Mouse (Mus musculus) adrenal gland, postnatal 36 days (tissue): ENCODE data around the gene Tia1. TPM values are rescaled to one million over a fixed set of nuclear protein-coding genes. Genes with fewer than 3 reads are reported as not detected.

ENCODE experiments used
- DNase-seq, 2 experiments: peaks; one replicate each; pipeline ENCODE4 v3.0.0; 2021; ENCODE audit warnings: mixed read lengths in 1 of 2
- total RNA-seq, 2 experiments: library from RNA; stranded (reverse); gene quantifications; 2 replicates each; pipeline ENCODE4 v1.2.3; 2021

Gene Tia1
- total RNA-seq, 2 experiments from 2014 or later = 36.2 to 53.6 TPM

DNA sequence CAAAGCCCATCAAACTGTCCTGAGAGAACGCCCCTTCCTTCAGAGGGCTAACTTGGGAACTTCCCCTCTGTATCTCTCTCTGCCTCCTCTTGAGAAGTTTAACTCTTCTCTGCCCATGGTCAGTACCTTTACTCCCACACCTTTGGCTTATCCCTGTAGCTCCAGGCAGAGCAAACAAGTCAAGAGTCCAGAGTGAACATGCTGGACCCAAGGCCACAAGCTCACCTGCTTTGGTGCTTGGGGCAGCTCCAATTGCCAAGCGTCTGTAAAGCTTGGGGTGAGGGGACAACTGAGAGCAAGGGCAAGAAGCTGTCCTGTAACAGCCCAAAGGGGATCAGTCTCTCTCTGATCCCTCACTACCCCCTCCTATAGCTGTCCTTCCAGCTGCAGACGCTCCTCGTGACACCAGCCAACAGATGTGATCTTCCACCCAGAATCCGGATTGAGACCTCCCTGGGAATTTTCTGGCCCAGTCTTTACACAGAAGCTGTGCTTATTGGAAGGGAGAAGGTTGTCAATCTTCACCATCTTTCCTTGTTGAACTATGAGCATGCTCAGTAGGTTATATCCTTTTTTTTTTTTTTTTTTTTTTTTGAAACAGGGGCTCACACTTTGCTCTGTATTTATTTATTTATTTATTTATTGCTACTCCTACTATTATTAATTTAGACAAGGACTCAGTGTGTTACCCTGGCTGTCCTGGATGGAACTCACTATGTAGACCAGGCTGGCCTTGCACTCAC lies 18.5 kb upstream of the Tia1 start:
- no peak for DNase-seq

DNA sequence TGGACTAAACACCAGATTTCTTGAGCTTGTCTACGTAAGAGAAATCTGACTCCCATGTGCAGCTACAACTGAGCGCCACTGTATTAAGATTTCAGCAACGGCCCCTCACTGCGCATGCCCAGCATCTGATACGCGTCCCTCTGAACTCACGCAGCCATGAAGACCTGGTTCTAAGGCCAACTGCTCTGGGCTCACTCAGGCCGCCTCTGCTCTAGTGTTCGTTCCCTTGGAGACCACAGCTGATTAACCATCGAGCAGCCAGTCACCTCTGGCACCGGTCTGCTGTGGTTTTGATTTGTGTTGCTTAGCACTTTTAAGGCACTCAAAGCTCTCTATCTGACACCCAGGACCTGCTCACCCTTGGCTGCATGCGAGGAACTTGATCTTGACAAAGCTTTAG lies 16.7 kb upstream of the Tia1 start:
- no peak for DNase-seq

DNA sequence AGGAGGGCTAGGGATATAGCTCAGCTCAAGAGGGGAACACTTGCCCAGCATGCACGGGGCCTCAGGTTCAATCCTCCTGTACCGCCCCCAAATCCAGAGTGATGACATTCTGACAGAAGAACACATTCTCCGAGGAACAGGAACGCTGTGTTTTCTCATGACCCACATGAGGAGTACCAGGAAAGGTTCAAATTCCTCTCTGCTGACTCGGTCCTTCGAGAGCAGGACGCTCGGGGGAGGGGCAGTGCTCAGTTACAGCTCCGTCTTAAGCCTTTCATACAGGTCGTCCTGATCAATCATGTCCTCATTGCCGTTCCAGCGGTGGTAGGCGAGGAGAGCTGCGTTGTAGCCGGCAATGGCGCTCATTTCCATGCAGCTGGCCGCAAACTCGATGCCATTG lies 15.6 kb upstream of the Tia1 start:
- peak in 1 of 2 experiments; percentile 22 for DNase-seq

GRCm38 (mm10) chr6:86391326-86391725 lies 12.7 kb upstream of the Tia1 start:
- DNase-seq = no peak

GRCm38 (mm10) chr6:86393187-86393586 lies 10.8 kb upstream of the Tia1 start:
- DNase-seq = no peak

DNA sequence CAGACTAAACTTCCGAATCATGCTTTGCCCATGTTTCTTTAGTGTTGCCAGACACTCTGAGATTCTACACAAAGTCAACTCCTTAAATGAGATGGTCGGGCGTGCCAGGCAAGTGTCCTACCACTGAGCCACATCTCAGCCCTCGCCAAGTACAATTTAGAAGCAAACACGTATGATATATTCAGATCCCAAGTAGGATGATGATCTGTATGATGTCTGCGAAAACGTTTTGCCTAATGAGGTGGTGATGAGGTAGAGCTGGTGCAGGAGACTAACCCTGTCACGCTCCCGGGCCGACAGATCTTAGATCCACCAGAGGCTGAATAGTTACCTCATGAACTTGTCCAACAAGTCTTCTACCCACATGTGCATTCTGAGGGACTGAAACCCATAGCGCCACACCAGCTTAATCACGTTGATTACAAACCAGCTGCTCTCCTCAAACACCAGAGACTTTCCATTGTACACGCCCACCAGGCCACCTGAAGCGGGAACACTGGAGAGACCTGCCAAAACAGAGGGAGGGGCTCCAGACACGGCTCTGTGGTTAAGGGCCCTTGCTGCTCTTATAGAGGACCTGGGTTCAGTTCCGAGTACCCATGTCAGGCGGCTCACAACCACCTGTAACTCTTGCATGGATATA lies 9.8 kb upstream of the Tia1 start:
- DNase-seq = no peak

DNA sequence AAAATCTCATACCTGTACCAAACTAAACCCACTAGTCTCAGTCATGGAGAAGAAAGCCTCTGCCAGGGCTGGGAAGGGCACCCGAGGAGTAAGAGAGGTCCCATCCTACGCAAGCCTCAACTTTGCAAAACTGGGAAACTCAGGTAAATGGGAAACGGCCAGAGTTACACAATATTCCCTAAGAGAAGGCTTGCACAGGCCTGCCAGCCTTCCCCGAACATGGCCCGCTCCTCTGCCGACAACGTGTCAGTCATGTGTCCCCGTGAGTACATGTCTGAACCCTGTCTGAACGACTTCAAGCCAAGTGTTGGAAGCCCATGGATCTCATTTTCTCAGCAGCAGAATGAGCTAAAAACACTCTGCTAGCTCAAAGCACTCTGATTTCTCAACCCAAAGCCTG lies 9.0 kb upstream of the Tia1 start:
- DNase-seq = no peak

DNA sequence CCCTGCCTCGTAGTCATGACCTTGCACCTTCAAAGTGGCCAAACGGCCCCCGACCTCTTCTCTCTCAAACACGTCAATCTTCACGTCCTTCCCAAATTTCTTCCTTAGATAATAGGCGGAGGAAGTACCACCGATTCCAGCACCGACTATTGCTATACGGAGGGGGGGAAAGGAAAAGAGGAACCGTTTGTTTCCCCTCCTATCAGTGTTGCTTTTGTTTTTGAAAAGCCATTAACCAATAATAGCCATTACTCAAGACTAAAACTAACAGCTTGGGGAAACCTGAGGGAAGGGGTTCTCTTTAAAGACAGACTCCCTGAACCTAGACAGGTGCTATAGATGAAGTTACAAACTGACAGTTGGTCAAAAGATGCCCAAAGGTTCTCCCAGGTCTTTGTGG lies 8.1 kb upstream of the Tia1 start:
- no peak for DNase-seq

DNA sequence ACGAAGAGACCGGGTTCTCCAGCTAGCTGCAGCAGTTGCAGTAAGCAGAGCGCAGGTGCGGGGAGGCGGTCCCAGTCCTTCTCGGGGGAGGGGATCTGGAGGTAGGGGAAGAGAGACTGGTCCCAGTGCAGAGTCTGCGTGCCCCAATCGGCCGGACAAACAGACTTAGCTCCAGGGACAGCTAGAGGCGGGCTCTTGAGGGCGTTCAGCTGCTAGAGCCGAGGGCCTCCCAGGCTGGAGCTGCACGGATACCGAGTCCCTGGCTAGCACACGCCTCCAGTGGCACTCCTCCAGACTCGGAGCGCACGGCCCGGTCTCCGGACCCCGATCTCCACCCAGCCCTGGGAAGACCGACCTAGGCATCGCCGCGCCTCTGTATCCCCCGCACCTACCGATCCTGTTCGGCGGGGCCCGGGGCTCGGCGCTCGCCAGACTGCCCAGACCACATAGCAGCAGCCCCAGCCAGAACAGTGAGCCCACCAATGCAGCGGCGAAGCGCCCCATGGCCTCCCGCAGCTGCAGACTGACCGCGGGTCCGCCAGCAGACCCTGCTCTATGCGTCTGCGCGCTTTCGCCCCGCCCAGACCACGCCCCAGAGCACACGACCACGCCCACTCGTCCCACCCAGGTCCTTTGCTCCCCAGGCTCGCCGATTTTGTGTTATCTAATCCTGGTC lies 7.3 kb upstream of the Tia1 start, which contains the start of gene Pcyox1:
Pcyox1 (minus strand) TSS at position 574 of the 676 bp plus-strand sequence.
- DNase-seq = peak; percentile 92 to 93

DNA sequence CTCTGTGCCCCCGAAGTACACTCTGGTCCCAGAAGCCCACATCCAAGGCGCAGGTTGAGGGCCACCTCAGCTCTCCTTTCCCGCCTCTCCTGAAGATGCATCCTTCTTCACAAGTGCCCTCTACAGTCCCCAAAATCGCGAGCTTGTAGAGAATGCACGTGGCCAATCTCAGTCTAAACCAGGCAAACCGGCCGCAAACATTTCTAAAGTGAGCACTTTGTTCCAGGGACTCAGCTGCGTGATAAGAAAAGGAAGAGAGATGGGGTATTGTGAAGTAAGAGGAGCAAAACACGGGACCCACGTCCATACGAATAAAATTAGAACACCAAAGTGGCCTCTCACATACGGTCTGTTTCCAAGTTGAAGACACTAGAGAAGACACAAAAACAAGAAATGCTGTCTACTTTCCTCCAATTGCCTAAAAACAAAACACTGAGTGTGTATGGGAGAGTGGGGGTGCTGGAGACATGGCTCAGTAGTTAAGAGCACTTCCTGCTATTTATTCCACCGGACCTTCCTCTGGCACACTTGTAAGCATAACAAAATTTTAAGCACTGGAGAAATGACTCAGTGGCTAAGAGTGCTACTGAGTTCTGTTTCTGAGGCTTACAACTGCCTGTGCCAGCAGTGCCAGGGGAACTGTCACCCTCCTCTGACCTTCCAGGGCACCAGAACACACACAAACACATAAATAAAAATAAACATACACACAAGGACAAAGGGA lies 6.6 kb upstream of the Tia1 start:
- DNase-seq = no peak

GRCm38 (mm10) chr6:86398986-86399385 lies 5.0 kb upstream of the Tia1 start:
- no peak for DNase-seq

- no peak for DNase-seq
Measured at GRCm38 (mm10) chr6:86399995-86400394, 4.0 kb upstream of the Tia1 start.

GRCm38 (mm10) chr6:86400972-86401371 lies 3.0 kb upstream of the Tia1 start:
- DNase-seq = peak; percentile 81 to 84

DNA sequence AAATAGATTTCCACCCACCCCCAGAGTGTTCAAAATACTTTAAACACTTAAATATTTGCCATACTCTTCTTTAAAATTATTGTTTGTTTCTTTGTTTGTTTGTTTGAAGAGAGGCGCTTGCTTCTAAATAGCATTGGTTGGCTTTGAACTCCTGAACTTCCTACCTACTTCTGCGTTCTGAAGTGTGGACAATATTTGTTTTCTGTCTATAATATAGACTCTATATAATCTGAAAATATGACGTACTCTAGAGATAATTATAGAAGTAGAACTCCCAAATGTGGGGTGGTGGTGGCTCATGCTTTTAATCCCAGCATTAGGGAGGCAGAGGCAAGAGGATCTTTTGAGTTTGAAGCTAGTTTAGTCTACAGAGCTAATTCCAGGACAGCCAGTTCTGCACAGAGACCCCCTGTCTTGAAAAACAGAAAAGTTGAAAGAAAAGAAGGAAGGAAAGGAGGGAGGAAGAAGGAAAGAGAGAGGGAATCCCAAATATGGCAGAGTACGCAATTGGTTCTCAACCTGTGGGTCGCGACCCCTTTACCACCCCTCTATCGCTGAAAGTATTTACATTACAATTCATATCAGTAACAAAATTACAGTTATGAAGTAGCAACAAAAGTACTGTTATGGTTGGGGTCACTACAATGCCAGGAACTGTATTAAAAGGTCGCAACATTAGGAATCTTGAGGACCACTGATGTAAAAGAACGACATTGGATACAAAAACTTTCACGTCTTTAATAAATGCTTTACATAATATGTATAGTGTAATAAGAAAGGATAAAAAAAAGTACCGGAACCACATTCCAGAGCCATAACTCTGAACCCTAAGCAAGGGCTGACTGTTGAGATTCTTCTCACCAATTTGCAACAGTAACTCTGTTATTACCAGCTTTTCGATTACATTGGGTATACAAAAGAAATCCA lies 1.1 kb upstream of the Tia1 start:
- DNase-seq = no peak

DNA sequence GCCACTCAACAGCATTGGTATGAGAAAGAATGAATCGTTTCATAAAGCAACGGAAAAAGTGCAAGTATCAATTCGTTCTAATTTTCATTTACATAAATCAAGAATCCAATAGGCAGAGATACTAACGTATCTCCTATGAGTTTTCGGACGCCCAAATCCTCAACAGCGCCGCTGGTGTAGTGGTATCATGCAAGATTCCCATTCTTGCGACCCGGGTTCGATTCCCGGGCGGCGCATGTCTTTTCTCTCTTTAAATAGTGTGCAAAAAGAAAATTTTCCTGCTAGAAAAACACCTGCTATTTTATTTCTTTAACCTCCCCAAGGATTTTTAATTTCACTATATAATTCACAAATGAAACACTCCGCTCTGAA lies 305 bp upstream of the Tia1 start:
- peak; percentile 80 to 88 for DNase-seq

DNA sequence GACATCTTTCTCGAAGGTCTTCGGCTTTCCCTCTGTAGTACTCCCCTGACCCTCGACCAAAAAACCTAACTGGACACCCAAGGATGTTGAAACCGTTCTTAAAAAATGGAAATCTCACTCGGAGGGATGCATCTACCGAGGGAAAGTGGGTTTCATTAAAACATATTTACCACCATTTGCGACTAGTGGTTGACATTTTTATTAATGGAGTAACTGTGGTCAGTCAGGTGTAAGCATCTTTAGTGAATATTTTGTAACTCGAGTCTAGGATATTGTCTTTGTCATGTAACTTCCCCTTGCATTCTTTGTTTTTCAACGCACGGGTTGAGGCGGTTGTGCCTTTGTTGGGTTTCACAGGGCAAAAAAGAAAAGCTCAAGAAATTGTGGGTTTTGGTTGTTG lies 977 bp downstream of the Tia1 start:
- DNase-seq = no peak

DNA sequence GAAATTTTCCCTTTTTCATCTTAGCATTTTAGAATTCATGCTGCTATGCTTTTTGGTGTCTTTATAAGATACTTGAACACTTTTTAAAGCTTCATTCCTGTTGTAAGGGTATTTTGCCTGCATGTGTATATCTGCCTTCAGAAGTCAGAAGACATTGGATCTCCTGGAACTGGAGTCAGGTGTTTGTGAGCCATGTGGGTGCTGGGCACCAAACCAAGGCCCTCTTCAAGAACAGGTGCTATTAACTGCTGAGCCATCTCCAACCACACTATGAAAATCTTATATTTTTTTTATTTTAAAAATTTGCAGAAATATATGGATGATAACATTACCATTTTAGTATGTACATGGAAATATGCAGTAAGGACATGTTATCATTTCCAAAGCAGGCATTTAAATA lies 2.3 kb downstream of the Tia1 start:
- no peak for DNase-seq

DNA sequence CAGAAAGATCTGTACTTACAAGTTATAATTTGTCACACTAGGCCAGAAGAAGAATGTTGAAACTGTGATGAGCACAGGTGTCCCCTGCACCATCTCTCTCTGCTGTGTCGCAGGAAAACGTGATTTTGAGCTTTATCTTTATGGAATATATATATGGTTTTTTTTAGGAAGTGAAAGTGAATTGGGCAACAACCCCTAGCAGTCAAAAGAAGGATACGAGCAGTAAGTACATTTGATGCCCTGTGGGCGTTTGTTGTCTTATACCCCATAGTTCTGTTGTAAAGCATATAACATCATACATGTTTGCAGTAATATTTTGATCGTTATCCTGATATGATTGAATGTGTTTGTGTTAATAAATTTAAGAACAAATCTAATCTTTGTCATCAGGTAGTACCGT lies 14.7 kb downstream of the Tia1 start:
- DNase-seq = no peak

- DNase-seq = no peak
Measured at GRCm38 (mm10) chr6:86419239-86419638, 15.2 kb downstream of the Tia1 start.

DNA sequence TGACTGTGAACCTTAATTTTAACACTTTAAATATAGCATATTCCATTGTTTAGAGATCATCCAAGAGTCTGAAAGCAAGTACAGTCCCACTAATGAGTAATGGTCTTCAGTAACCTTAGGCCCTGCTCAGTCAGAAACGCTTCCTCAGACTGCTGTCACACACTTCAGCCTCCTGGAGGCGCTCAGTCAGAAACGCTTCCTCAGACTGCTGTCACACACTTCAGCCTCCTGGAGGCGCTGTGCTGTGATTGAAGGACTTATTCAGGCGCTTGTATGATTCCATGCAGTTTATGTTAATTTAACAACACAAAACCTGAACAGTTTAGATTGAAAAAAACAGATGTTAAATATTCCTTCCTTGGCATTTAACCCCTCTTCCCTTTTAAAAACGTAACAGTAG lies 16.5 kb downstream of the Tia1 start:
- no peak for DNase-seq

- DNase-seq = no peak
Measured at GRCm38 (mm10) chr6:86426358-86426757, 22.3 kb downstream of the Tia1 start, which contains the start of gene Gm44790. TSS of gene Gm44790 (plus strand) at chr6:86426658.

GRCm38 (mm10) chr6:86431531-86431930 lies 27.5 kb downstream of the Tia1 start:
- DNase-seq = no peak
